Mouse (Mus musculus) E14TG2a.4 (cell line): ENCODE data around the gene Col11a1.

Experiments used
- H3K27me3 ChIP-seq: 2 replicates; pipeline ENCODE4 v1.6.1; 2014; ENCODE audit warnings: low read length, control low read depth; ENCODE audit not compliant: insufficient read depth
- H3K36me3 ChIP-seq: 2 replicates; pipeline ENCODE4 v1.6.1; 2014; ENCODE audit warnings: low read length, control low read depth; ENCODE audit not compliant: insufficient read depth
- H3K4me1 ChIP-seq: replicated peaks from 2 replicates; pipeline ENCODE4 v1.6.1; 2014; ENCODE audit warnings: low read depth, low read length, control low read depth
- H3K4me3 ChIP-seq: replicated peaks from 2 replicates; pipeline ENCODE4 v1.5.1; 2014; ENCODE audit warnings: mild to moderate bottlenecking, low read length
- H3K9me3 ChIP-seq: 2 replicates; pipeline ENCODE4 v1.6.1; 2014; ENCODE audit warnings: low read length, control low read depth
- CTCF ChIP-seq: conservative IDR thresholded peaks from 2 replicates; pipeline ENCODE4 v1.5.1; 2014; ENCODE audit warnings: low read length
- NANOG ChIP-seq: IDR thresholded peaks from 2 replicates; pipeline ENCODE4 v1.6.1; 2014; ENCODE audit warnings: borderline replicate concordance, low read length, mixed read lengths
- POU5F1 ChIP-seq: IDR thresholded peaks from 2 replicates; pipeline ENCODE4 v1.6.1; 2014; ENCODE audit warnings: low read length, borderline replicate concordance

Gene Col11a1

GRCm38 (mm10) chr3:114065587-114065986 lies 35.2 kb downstream of the Col11a1 start:
- no peaks in the 10 kb centered on the region for H3K4me1 ChIP-seq
- H3K4me3 ChIP-seq: no peak overlapping the region
- H3K27me3 ChIP-seq: no peaks in the 10 kb centered on the region
- TF ChIP-seq NANOG (no peak), POU5F1 (no peak), CTCF (no peak)
- no peaks in the 10 kb centered on the region for H3K36me3 ChIP-seq
- no peaks in the 10 kb centered on the region for H3K9me3 ChIP-seq

GRCm38 (mm10) chr3:114099335-114099734 lies 69.0 kb downstream of the Col11a1 start:
- no peaks in the 10 kb centered on the region for H3K27me3 ChIP-seq
- TF ChIP-seq POU5F1 (no peak), NANOG (no peak), CTCF (no peak)
- H3K9me3 ChIP-seq: no peaks in the 10 kb centered on the region
- H3K4me3 ChIP-seq: no peak overlapping the region
- no peaks in the 10 kb centered on the region for H3K36me3 ChIP-seq
- no peaks in the 10 kb centered on the region for H3K4me1 ChIP-seq

- peak; percentile 26 for TF ChIP-seq CTCF
- no peak for TF ChIP-seq NANOG
- no peak for TF ChIP-seq POU5F1
These were observed 76.8 kb downstream of the Col11a1 start for GRCm38 (mm10) chr3:114107099-114107498.

DNA sequence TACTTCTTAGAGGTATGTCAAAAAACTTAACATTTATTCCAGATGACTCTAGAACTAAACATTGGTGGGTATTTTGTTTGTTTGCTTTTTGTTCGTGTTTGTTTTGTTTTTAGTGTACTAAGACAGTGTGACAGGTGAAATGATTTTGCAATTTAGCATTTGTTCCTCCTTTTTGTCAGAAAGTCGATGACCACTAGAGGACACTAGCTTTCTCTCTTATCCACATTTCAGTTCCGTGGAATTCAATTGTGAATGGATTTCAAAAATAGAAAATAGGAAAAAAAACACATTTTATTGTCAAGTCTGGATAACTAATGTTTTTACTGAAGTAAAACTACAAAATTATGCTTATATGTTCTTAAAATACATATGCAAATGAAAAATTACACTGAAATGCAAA lies 116.8 kb downstream of the Col11a1 start:
- H3K4me3 ChIP-seq: no peak overlapping the region
- H3K9me3 ChIP-seq: no peaks in the 10 kb centered on the region
- H3K4me1 ChIP-seq: no peaks in the 10 kb centered on the region
- TF ChIP-seq POU5F1: no peak
- no peaks in the 10 kb centered on the region for H3K36me3 ChIP-seq
- H3K27me3 ChIP-seq: no peaks in the 10 kb centered on the region

More at GRCm38 (mm10) chr3:114107099-114107498, 76.8 kb downstream of the Col11a1 start:
- Histone ChIP-seq H3K36me3 (no peaks in the 10 kb centered on the region), H3K27me3 (no peaks in the 10 kb centered on the region), H3K4me1 (no peaks in the 10 kb centered on the region), H3K4me3 (no peak overlapping the region), H3K9me3 (no peaks in the 10 kb centered on the region)

GRCm38 (mm10) chr3:114197964-114198750 lies 167.8 kb downstream of the Col11a1 start:
- H3K27me3 ChIP-seq: no peaks in the 10 kb centered on the region
- no peak overlapping the region for H3K4me3 ChIP-seq
- no peaks in the 10 kb centered on the region for H3K9me3 ChIP-seq
- no peaks in the 10 kb centered on the region for H3K4me1 ChIP-seq
- no peak for TF ChIP-seq POU5F1
- no peak for TF ChIP-seq NANOG
- TF ChIP-seq CTCF: no peak
- no peaks in the 10 kb centered on the region for H3K36me3 ChIP-seq

DNA sequence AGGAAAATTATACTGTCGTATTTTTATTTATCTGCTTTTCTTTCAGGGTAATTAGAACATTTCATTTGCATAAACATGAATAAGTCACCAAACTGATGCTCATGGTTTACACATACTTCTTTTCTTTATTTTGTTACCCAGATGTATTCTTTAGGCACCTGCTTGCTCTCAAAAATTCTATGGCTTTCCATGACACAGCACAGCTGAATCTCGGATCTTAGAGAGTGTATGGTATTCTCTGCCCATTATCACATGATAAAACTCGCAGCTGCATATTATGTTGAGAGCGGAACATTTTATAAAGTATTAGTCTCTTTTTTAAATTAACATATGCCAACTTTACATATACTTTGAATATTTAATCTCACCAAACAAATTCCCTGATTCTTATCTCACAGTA lies 181.9 kb downstream of the Col11a1 start:
- Histone ChIP-seq H3K4me1 (no peaks in the 10 kb centered on the region), H3K9me3 (no peaks in the 10 kb centered on the region), H3K36me3 (no peaks in the 10 kb centered on the region), H3K4me3 (no peak overlapping the region), H3K27me3 (no peaks in the 10 kb centered on the region)
- TF ChIP-seq CTCF: no peak
- no peak for TF ChIP-seq NANOG
- no peak for TF ChIP-seq POU5F1

DNA sequence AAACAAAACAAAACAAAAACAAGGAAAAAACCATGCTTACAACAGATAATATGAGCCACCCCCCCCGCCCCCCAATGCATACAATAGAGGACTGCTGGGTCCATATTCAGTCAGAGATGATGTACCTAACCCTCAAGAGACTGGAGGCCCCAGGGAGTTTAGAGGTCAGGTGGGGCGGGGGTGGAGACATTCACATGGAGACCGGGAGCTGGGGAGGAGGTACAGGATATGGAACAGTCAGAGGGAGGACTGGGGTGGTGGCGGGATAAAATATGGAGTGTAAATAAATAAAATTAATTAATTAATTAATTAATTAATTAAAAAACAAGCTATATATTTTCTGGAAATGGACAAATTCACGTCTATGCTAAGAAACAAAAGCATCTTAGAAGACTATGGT lies 185.8 kb downstream of the Col11a1 start:
- H3K4me3 ChIP-seq: no peak overlapping the region
- H3K27me3 ChIP-seq: no peaks in the 10 kb centered on the region
- TF ChIP-seq NANOG: no peak
- TF ChIP-seq POU5F1: no peak
- TF ChIP-seq CTCF: no peak
- H3K9me3 ChIP-seq: no peaks in the 10 kb centered on the region
- no peaks in the 10 kb centered on the region for H3K36me3 ChIP-seq
- no peaks in the 10 kb centered on the region for H3K4me1 ChIP-seq

DNA sequence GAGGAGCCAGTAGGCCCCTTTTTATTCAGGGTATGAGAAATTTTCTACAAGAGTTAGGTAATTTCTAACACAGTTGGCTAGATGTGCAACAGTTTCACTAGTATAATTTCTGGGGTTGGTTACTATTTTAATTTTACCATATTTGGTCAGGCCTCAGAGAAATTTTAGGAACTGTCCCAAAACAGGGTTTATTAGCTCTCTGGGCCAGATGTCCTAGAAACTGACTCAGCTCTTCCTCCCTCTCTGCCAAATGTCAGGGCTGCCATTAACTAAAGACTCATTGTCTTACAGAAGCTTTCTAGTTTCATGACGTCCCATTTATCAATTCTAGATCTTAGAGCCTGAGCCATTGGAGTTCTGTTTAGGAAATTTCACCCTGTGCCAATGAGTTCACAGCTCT lies 199.2 kb downstream of the Col11a1 start:
- Histone ChIP-seq H3K4me1 (no peaks in the 10 kb centered on the region), H3K4me3 (no peak overlapping the region), H3K9me3 (peaks cover 16% of the 10 kb centered on the region), H3K36me3 (no peaks in the 10 kb centered on the region), H3K27me3 (no peaks in the 10 kb centered on the region)
- TF ChIP-seq CTCF (no peak), POU5F1 (no peak), NANOG (no peak)
